Mouse (Mus musculus): ENCODE data around the gene Tnni3k. TPM values are rescaled to one million over a fixed set of nuclear protein-coding genes. Genes with fewer than 3 reads are reported as not detected.

Gene Tnni3k
- polyA plus RNA-seq, 1 experiment from 2014 or later, result not detected

DNA sequence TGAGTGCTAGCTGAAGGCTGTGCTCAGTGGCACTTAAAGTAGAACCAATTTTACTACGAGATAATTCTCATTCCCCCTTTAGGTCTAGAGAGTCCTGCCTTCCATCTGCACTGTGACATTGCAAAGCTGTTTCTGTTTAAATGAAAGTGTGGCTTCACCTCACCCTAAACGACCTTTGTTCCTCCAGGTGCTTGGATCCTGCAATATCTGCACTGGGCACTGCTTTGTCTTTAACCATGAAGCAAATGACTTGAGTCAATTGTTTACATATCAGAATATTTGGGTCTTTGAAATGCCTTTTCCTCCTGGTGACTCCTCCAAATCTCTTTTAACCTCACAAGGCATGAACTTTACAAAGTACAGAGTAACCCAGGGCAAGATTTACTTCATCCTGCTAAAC lies 175.7 kb downstream of the Tnni3k start:
- no peak overlapping the region for H3K4me2 ChIP-seq (ENCODE audit: low read depth, low read length)
- H3K9ac ChIP-seq (ENCODE audit: low read depth, low read length), result no peak overlapping the region
- H3K36me3 ChIP-seq (ENCODE audit: control insufficient read depth, insufficient read depth, low read length), result no peaks in the 10 kb centered on the region
- H3K4me1 ChIP-seq (ENCODE audit: control insufficient read depth, insufficient read depth, low read length), result no peaks in the 10 kb centered on the region
- no peak for ATAC-seq (ENCODE audit: low read depth)
- H3K4me3 ChIP-seq (ENCODE audit: low read depth, low read length), result no peak overlapping the region
- H3K9me3 ChIP-seq (ENCODE audit: control insufficient read depth, low read length), result no peaks in the 10 kb centered on the region
- H3K27me3 ChIP-seq (replicated peaks; ENCODE audit: control insufficient read depth, insufficient read depth, low read length), result no peaks in the 10 kb centered on the region
- DNase-seq (ENCODE audit: low spot score), result no peak
- H3K27ac ChIP-seq (replicated peaks; ENCODE audit: low read depth, low read length), result no peak overlapping the region
- WGBS, result 42% methylated on average over 2 of the region's 2 CpGs

DNA sequence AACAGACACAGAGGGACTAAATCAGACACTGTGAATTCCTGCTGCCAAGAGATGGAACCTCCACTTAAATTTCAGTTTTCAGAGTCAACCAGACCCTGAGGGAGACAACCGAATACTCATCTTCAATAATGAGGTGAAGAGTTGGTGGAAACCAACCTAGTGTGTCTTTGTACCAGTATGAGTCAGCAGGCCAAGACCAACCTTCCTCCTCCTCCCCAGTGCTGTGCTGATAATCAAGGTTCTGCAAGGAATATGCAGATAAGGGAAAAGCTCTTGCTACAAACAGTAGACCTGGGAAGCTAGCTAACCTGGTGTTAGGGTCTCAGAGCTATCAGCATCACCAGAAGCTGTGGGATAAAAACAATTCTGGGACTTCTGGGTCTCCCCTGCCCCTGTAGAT lies 176.1 kb downstream of the Tnni3k start:
- H3K9ac ChIP-seq (ENCODE audit: low read depth, low read length), result no peak overlapping the region
- no peak overlapping the region for H3K4me3 ChIP-seq (ENCODE audit: low read depth, low read length)
- no peak overlapping the region for H3K4me2 ChIP-seq (ENCODE audit: low read depth, low read length)
- DNase-seq (ENCODE audit: low spot score) (no peak), ATAC-seq (ENCODE audit: low read depth) (no peak)
- H3K27ac ChIP-seq (replicated peaks; ENCODE audit: low read depth, low read length), result no peak overlapping the region
- H3K4me1 ChIP-seq (ENCODE audit: control insufficient read depth, insufficient read depth, low read length), result no peaks in the 10 kb centered on the region
- H3K27me3 ChIP-seq (replicated peaks; ENCODE audit: control insufficient read depth, insufficient read depth, low read length), result no peaks in the 10 kb centered on the region
- no peaks in the 10 kb centered on the region for H3K9me3 ChIP-seq (ENCODE audit: control insufficient read depth, low read length)
- no peaks in the 10 kb centered on the region for H3K36me3 ChIP-seq (ENCODE audit: control insufficient read depth, insufficient read depth, low read length)
- 92% methylated on average over 1 of the region's 1 CpGs for WGBS

DNA sequence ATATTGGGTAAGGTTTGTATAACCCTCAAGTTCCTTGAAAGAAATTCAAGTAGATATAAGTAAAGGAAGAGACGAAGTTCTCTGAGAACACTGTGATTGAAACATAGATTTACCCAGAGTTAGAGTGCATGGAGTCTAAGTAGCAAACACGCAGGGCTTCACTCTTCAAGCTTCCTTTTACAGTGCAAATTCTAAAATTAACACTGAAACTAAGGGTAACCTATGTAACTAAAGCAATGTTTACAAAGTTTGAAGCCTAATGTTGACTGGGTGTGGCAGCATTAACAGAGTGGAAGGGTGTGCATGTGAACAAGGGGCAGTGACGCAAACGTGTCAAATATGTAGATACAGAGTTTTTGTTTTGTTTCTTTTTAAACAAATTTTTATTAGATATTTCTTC lies 186.4 kb downstream of the Tnni3k start:
- Histone ChIP-seq H3K4me1 (ENCODE audit: control insufficient read depth, insufficient read depth, low read length) (no peaks in the 10 kb centered on the region), H3K27me3 (replicated peaks; ENCODE audit: control insufficient read depth, insufficient read depth, low read length) (no peaks in the 10 kb centered on the region), H3K4me2 (ENCODE audit: low read depth, low read length) (no peak overlapping the region), H3K36me3 (ENCODE audit: control insufficient read depth, insufficient read depth, low read length) (no peaks in the 10 kb centered on the region), H3K9me3 (ENCODE audit: control insufficient read depth, low read length) (no peaks in the 10 kb centered on the region), H3K4me3 (ENCODE audit: low read depth, low read length) (no peak overlapping the region), H3K27ac (replicated peaks; ENCODE audit: low read depth, low read length) (no peak overlapping the region), H3K9ac (ENCODE audit: low read depth, low read length) (no peak overlapping the region)
- ATAC-seq (ENCODE audit: low read depth) (no peak), DNase-seq (ENCODE audit: low spot score) (no peak)
- WGBS, result 91% methylated on average over 4 of the region's 4 CpGs

DNA sequence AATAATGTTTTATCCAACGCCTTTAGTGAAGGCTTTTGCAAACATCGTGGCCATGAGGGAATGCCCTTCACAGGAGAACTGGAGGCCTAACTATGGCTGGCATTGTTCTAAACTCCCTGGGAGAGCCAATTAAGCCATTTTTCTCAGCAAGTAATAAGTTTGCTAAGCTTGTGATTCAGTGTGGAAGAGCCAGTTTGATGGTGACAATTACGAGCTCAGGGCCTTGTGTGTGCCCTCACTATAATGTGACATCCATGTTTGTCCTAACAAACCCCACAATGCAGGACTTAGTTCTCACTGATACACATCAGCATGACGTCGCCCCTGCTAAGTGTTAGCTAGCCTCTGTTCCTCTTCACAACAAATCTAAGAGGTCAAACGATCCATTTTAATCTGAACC lies 193.3 kb downstream of the Tnni3k start:
- 79% methylated on average over 6 of the region's 6 CpGs for WGBS
- no peak for ATAC-seq (ENCODE audit: low read depth)
- no peaks in the 10 kb centered on the region for H3K4me1 ChIP-seq (ENCODE audit: control insufficient read depth, insufficient read depth, low read length)
- H3K9ac ChIP-seq (ENCODE audit: low read depth, low read length), result no peak overlapping the region
- no peak for DNase-seq (ENCODE audit: low spot score)
- H3K4me2 ChIP-seq (ENCODE audit: low read depth, low read length), result no peak overlapping the region
- no peak overlapping the region for H3K27ac ChIP-seq (replicated peaks; ENCODE audit: low read depth, low read length)
- no peaks in the 10 kb centered on the region for H3K27me3 ChIP-seq (replicated peaks; ENCODE audit: control insufficient read depth, insufficient read depth, low read length)
- H3K36me3 ChIP-seq (ENCODE audit: control insufficient read depth, insufficient read depth, low read length), result no peaks in the 10 kb centered on the region
- H3K4me3 ChIP-seq (ENCODE audit: low read depth, low read length), result no peak overlapping the region
- H3K9me3 ChIP-seq (ENCODE audit: control insufficient read depth, low read length), result no peaks in the 10 kb centered on the region

DNA sequence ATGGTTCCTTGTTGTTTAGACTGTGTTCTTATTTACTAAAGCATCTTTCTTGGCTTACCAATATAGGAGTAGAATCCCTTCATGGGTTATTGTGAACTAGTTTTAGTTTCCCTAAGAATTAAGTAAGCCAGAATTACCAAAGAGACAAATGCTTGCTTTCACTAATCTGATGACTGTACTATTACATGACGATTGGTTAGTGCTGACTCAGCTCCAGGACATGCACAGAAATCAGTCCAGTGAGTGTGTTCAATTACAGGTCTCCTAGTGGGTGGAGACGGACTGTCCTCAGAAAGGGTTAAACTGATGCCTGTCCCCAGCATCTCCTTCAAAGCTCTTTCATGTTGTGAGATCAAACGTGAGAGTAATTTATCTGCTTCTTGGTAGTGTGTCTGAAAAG lies 195.5 kb downstream of the Tnni3k start:
- no peaks in the 10 kb centered on the region for H3K36me3 ChIP-seq (ENCODE audit: control insufficient read depth, insufficient read depth, low read length)
- H3K9ac ChIP-seq (ENCODE audit: low read depth, low read length), result no peak overlapping the region
- no peaks in the 10 kb centered on the region for H3K4me1 ChIP-seq (ENCODE audit: control insufficient read depth, insufficient read depth, low read length)
- WGBS, result 44% methylated on average over 3 of the region's 3 CpGs
- DNase-seq (ENCODE audit: low spot score) (no peak), ATAC-seq (ENCODE audit: low read depth) (no peak)
- H3K4me2 ChIP-seq (ENCODE audit: low read depth, low read length), result no peak overlapping the region
- no peak overlapping the region for H3K4me3 ChIP-seq (ENCODE audit: low read depth, low read length)
- H3K9me3 ChIP-seq (ENCODE audit: control insufficient read depth, low read length), result no peaks in the 10 kb centered on the region
- H3K27me3 ChIP-seq (replicated peaks; ENCODE audit: control insufficient read depth, insufficient read depth, low read length), result no peaks in the 10 kb centered on the region
- H3K27ac ChIP-seq (replicated peaks; ENCODE audit: low read depth, low read length), result no peak overlapping the region

DNA sequence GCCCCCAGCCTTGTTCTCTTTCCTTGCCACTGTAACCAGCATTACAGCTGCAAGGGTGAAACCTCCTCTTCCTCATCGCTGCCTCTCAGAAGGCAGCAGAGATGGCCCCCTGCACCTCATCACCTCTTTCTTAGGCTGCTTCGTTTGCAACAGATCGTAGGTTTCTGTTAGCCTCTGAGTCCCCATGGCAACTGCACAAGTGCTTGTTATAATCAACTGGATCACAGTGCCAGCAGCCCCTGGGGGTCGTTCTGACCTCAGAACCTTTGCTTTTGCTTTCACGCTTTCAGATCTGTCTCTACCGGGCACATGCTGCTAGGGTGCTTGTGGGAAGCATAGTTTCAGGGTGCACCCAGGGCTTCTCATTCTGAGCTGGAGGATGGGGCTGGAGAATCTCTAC lies 201.9 kb downstream of the Tnni3k start:
- Histone ChIP-seq H3K4me2 (ENCODE audit: low read depth, low read length) (no peak overlapping the region), H3K27ac (replicated peaks; ENCODE audit: low read depth, low read length) (no peak overlapping the region), H3K9me3 (ENCODE audit: control insufficient read depth, low read length) (no peaks in the 10 kb centered on the region), H3K4me1 (ENCODE audit: control insufficient read depth, insufficient read depth, low read length) (no peaks in the 10 kb centered on the region), H3K36me3 (ENCODE audit: control insufficient read depth, insufficient read depth, low read length) (no peaks in the 10 kb centered on the region), H3K4me3 (ENCODE audit: low read depth, low read length) (no peak overlapping the region), H3K9ac (ENCODE audit: low read depth, low read length) (no peak overlapping the region), H3K27me3 (replicated peaks; ENCODE audit: control insufficient read depth, insufficient read depth, low read length) (no peaks in the 10 kb centered on the region)
- ATAC-seq (ENCODE audit: low read depth), result no peak
- WGBS, result 37% methylated on average over 6 of the region's 6 CpGs
- DNase-seq (ENCODE audit: low spot score), result no peak

DNA sequence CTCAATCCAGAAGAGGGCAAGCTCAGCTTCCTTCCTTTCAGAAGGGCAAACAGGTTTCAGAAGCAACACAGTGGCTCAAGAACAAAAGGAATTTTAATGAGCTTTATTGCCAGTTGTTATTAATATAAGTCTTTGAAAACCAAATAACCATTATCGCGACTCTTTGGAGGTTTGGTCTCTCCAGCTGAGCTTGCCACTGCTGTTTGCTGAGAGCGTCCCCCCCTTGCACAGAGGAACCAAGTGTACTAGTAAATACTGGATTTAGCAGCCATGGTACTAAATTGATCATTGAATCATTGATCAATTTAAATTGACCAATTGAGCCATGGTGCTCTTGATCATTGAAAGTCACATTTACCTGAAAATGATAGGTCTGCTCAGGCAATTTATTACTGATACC lies 202.9 kb downstream of the Tnni3k start:
- H3K27me3 ChIP-seq (replicated peaks; ENCODE audit: control insufficient read depth, insufficient read depth, low read length), result no peaks in the 10 kb centered on the region
- no peaks in the 10 kb centered on the region for H3K9me3 ChIP-seq (ENCODE audit: control insufficient read depth, low read length)
- WGBS, result 74% methylated on average over 3 of the region's 3 CpGs
- no peaks in the 10 kb centered on the region for H3K4me1 ChIP-seq (ENCODE audit: control insufficient read depth, insufficient read depth, low read length)
- H3K36me3 ChIP-seq (ENCODE audit: control insufficient read depth, insufficient read depth, low read length), result no peaks in the 10 kb centered on the region
- H3K27ac ChIP-seq (replicated peaks; ENCODE audit: low read depth, low read length), result no peak overlapping the region
- no peak overlapping the region for H3K4me3 ChIP-seq (ENCODE audit: low read depth, low read length)
- DNase-seq (ENCODE audit: low spot score) (no peak), ATAC-seq (ENCODE audit: low read depth) (no peak)
- H3K9ac ChIP-seq (ENCODE audit: low read depth, low read length), result no peak overlapping the region
- no peak overlapping the region for H3K4me2 ChIP-seq (ENCODE audit: low read depth, low read length)

DNA sequence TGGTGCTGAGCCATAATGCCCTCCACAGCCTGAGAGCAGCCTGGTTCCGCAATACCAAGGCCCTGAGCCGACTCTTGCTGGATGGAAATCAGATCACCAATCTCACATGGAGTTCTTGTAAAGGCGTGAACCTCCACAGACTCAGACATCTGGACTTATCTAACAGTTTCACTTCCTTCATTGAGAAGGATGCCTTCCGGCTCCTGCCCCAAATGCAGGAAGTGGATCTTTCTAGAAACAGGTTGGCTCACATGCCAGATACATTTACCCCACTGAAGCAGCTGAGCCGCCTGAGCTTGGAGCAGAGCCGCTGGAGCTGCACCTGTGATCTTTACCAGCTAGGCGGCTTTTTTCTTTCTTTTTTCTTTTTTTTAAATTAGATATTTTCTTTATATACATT lies 213.0 kb downstream of the Tnni3k start:
- H3K27me3 ChIP-seq (replicated peaks; ENCODE audit: control insufficient read depth, insufficient read depth, low read length), result no peaks in the 10 kb centered on the region
- no peak overlapping the region for H3K4me3 ChIP-seq (ENCODE audit: low read depth, low read length)
- no peak overlapping the region for H3K27ac ChIP-seq (replicated peaks; ENCODE audit: low read depth, low read length)
- no peaks in the 10 kb centered on the region for H3K9me3 ChIP-seq (ENCODE audit: control insufficient read depth, low read length)
- no peak for DNase-seq (ENCODE audit: low spot score)
- no peaks in the 10 kb centered on the region for H3K36me3 ChIP-seq (ENCODE audit: control insufficient read depth, insufficient read depth, low read length)
- ATAC-seq (ENCODE audit: low read depth), result no peak
- 86% methylated on average over 7 of the region's 7 CpGs for WGBS
- H3K9ac ChIP-seq (ENCODE audit: low read depth, low read length), result no peak overlapping the region
- no peak overlapping the region for H3K4me2 ChIP-seq (ENCODE audit: low read depth, low read length)
- no peaks in the 10 kb centered on the region for H3K4me1 ChIP-seq (ENCODE audit: control insufficient read depth, insufficient read depth, low read length)

DNA sequence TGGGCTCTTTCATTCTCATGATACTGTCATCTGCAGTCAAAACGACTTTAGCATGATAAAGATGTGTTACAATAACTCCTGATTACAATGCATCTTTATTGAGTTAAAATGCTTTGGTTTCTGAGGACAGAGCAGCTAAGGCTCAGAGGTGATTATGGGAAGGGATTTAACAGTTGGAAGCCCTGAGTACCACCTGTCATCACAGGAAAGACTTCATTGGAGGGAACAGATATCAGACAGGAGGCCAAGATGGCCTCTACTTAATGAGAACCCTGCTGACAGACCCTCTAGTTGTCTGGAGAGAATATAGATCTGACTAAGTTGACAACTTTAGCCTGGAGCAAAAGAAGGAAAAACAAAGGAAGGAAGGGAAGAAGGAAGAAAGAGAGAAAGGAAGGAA lies 214.1 kb downstream of the Tnni3k start:
- WGBS, result 47% methylated on average over 1 of the region's 1 CpGs
- Histone ChIP-seq H3K9me3 (ENCODE audit: control insufficient read depth, low read length) (no peaks in the 10 kb centered on the region), H3K36me3 (ENCODE audit: control insufficient read depth, insufficient read depth, low read length) (no peaks in the 10 kb centered on the region), H3K27me3 (replicated peaks; ENCODE audit: control insufficient read depth, insufficient read depth, low read length) (no peaks in the 10 kb centered on the region), H3K4me2 (ENCODE audit: low read depth, low read length) (no peak overlapping the region), H3K4me3 (ENCODE audit: low read depth, low read length) (no peak overlapping the region), H3K27ac (replicated peaks; ENCODE audit: low read depth, low read length) (no peak overlapping the region), H3K4me1 (ENCODE audit: control insufficient read depth, insufficient read depth, low read length) (no peaks in the 10 kb centered on the region), H3K9ac (ENCODE audit: low read depth, low read length) (no peak overlapping the region)
- ATAC-seq (ENCODE audit: low read depth) (no peak), DNase-seq (ENCODE audit: low spot score) (no peak)
